Mouse (Mus musculus) CH12.LX (cell line): ENCODE measurements around the gene Sdhaf2. TPM values are rescaled to one million over a fixed set of nuclear protein-coding genes. Genes with fewer than 3 reads are reported as not detected.

Experiments
- DNase-seq: peaks from one replicate; pipeline ENCODE4 v3.0.0-alpha.2; 2013; ENCODE audit errors: extremely low read depth
- H3K27ac ChIP-seq: 2 replicates; pipeline ENCODE4 v1.5.1; 2012; ENCODE audit warnings: low read depth, mild to moderate bottlenecking, control low read depth, moderate library complexity; ENCODE audit not compliant: insufficient read depth
- H3K27me3 ChIP-seq: replicated peaks from 2 replicates; pipeline ENCODE3; 2012; ENCODE audit warnings: inconsistent platforms
- H3K36me3 ChIP-seq, 2 experiments: replicated peaks in 1 of 2; 2 replicates each; pipeline versions ENCODE3 to v1.6.1; 2012; ENCODE audit warnings: inconsistent platforms in 1 of 2, low read length in 1 of 2, mild to moderate bottlenecking in 1 of 2, mixed read lengths in 1 of 2, moderate library complexity in 1 of 2; ENCODE audit not compliant: control insufficient read depth in 1 of 2, insufficient read depth in 1 of 2
- H3K4me1 ChIP-seq, 2 experiments: 2 replicates each; pipeline ENCODE4 v1.6.1; 2012; ENCODE audit warnings: inconsistent platforms in 1 of 2, moderate library complexity in 1 of 2; ENCODE audit not compliant: insufficient read depth in 2 of 2, control insufficient read depth in 1 of 2
- H3K4me2 ChIP-seq: 2 replicates; pipeline ENCODE4 v1.6.1; 2012; ENCODE audit warnings: low read depth, mild to moderate bottlenecking, control low read depth; ENCODE audit not compliant: poor library complexity, insufficient read depth, severe bottlenecking
- H3K4me3 ChIP-seq, 3 experiments: fragments of 150-350 bp in 1 of 3; sonication (generic) in 1 of 3; replicated peaks in 1 of 3; 2 replicates each; pipeline versions ENCODE3 to v1.5.1; 2011 to 2012; ENCODE audit warnings: low read depth in 2 of 3, low read length in 2 of 3, mild to moderate bottlenecking in 2 of 3, moderate library complexity in 2 of 3, control low read depth in 1 of 3, improper control_type of control experiment in 1 of 3, inconsistent platforms in 1 of 3, mixed read lengths in 1 of 3; ENCODE audit not compliant: poor library complexity in 1 of 3
- H3K79me2 ChIP-seq: replicated peaks from 2 replicates; pipeline ENCODE4 v1.6.1; 2012; ENCODE audit warnings: mild to moderate bottlenecking, moderate library complexity; ENCODE audit not compliant: control insufficient read depth, poor library complexity, insufficient read depth, severe bottlenecking; ENCODE audit errors: extremely low read depth
- H3K9ac ChIP-seq: 2 replicates; pipeline ENCODE4 v1.6.1; 2012; ENCODE audit warnings: low read depth, mild to moderate bottlenecking, control low read depth, moderate library complexity; ENCODE audit not compliant: insufficient read depth
- H3K9me3 ChIP-seq: replicated peaks from 2 replicates; pipeline ENCODE3; 2012; ENCODE audit warnings: low read length, inconsistent platforms, mixed read lengths
- BHLHE40 ChIP-seq: IDR thresholded peaks from 2 replicates; pipeline ENCODE4 v1.6.1; 2011; ENCODE audit warnings: mild to moderate bottlenecking, low read depth, low read length, improper control_type of control experiment
- CHD2 ChIP-seq: IDR thresholded peaks from 2 replicates; pipeline ENCODE4 v1.6.1; 2011; ENCODE audit warnings: low read length, improper control_type of control experiment
- CTCF ChIP-seq, 2 experiments: IDR thresholded peaks in 1 of 2; conservative IDR thresholded peaks in 1 of 2; 2 replicates each; pipeline ENCODE4 v1.5.1; 2011 to 2012; ENCODE audit warnings: low read depth in 2 of 2, low read length in 2 of 2, improper control_type of control experiment in 1 of 2, inconsistent platforms in 1 of 2, mild to moderate bottlenecking in 1 of 2, moderate library complexity in 1 of 2
- ELF1 ChIP-seq: IDR thresholded peaks from 2 replicates; pipeline ENCODE4 v1.6.1; 2014; ENCODE audit warnings: low read depth, mild to moderate bottlenecking, inconsistent platforms, low read length, improper control_type of control experiment
- ETS1 ChIP-seq: conservative IDR thresholded peaks from 2 replicates; pipeline ENCODE4 v1.6.1; 2012; ENCODE audit warnings: low read depth, mild to moderate bottlenecking, inconsistent platforms, low read length, improper control_type of control experiment, moderate library complexity
- GABPA ChIP-seq: IDR thresholded peaks from 2 replicates; pipeline ENCODE4 v1.6.1; 2012; ENCODE audit warnings: low read depth, low read length, improper control_type of control experiment, inconsistent platforms; ENCODE audit not compliant: insufficient replicate concordance
- JUND ChIP-seq: conservative IDR thresholded peaks from 2 replicates; pipeline ENCODE4 v1.6.1; 2011; ENCODE audit warnings: low read depth, low read length, improper control_type of control experiment
- MAX ChIP-seq: IDR thresholded peaks from 2 replicates; pipeline ENCODE4 v1.6.1; 2011; ENCODE audit warnings: low read length, improper control_type of control experiment
- MAZ ChIP-seq: IDR thresholded peaks from 2 replicates; pipeline ENCODE4 v1.6.1; 2012; ENCODE audit warnings: low read depth, mild to moderate bottlenecking, inconsistent platforms, low read length, improper control_type of control experiment, moderate library complexity
- NRF1 ChIP-seq: IDR thresholded peaks from 2 replicates; pipeline ENCODE4 v1.6.1; 2014; ENCODE audit warnings: low read depth, mild to moderate bottlenecking, inconsistent platforms, low read length, improper control_type of control experiment, moderate library complexity
- POLR2A ChIP-seq: IDR thresholded peaks from 2 replicates; pipeline ENCODE4 v1.6.1; 2011; ENCODE audit warnings: low read depth, mild to moderate bottlenecking, improper control_type of control experiment, low read length
- POLR2AphosphoS2 ChIP-seq: IDR thresholded peaks from 2 replicates; pipeline ENCODE4 v1.6.1; 2011; ENCODE audit warnings: low read depth, low read length, improper control_type of control experiment
- RCOR1 ChIP-seq: conservative IDR thresholded peaks from 2 replicates; pipeline ENCODE4 v1.6.1; 2012; ENCODE audit warnings: low read depth, mild to moderate bottlenecking, inconsistent platforms, low read length, improper control_type of control experiment
- SMC3 ChIP-seq: IDR thresholded peaks from 2 replicates; pipeline ENCODE4 v1.6.1; 2011; ENCODE audit warnings: low read depth, low read length, improper control_type of control experiment
- TBP ChIP-seq: conservative IDR thresholded peaks from 2 replicates; pipeline ENCODE4 v1.6.1; 2011; ENCODE audit warnings: low read depth, low read length, improper control_type of control experiment
- TCF12 ChIP-seq: IDR thresholded peaks from 2 replicates; pipeline ENCODE4 v1.6.1; 2014; ENCODE audit warnings: low read depth, mild to moderate bottlenecking, inconsistent platforms, low read length, improper control_type of control experiment
- USF2 ChIP-seq: conservative IDR thresholded peaks from 2 replicates; pipeline ENCODE4 v1.6.1; 2011; ENCODE audit warnings: low read depth, low read length, improper control_type of control experiment
- ZC3H11A ChIP-seq: IDR thresholded peaks from 2 replicates; pipeline ENCODE4 v1.6.1; 2012; ENCODE audit warnings: low read depth, mild to moderate bottlenecking, inconsistent platforms, low read length, improper control_type of control experiment
- ZKSCAN1 ChIP-seq: IDR thresholded peaks from 2 replicates; pipeline ENCODE4 v1.6.1; 2012; ENCODE audit warnings: low read depth, inconsistent platforms, low read length, improper control_type of control experiment, borderline replicate concordance
- ZNF384 ChIP-seq: IDR thresholded peaks from 2 replicates; pipeline ENCODE4 v1.6.1; 2012; ENCODE audit warnings: low read depth, low read length, improper control_type of control experiment, inconsistent platforms
- dilution Hi-C: fragments of 300-500 bp; cut with MboI; formaldehyde crosslinking; loops from 2 replicates; pipeline ENCODE4 v1.14.3; 2020; ENCODE audit warnings: low sequenced_read_pairs; ENCODE audit not compliant: extremely low pct_unique_long_range_greater_than_20kb, extremely low pct_ligation_motif_present
- in situ Hi-C: fragments of 300-500 bp; cut with MboI; formaldehyde crosslinking; loops from 3 replicates; pipeline ENCODE4 v1.14.3; 2019; ENCODE audit warnings: low sequenced_read_pairs, low pct_ligation_motif_present, low pct_unique_long_range_greater_than_20kb, mixed read lengths
- polyA plus RNA-seq: library from polyadenylated mRNA; unstranded; fragments of >175 nt; gene quantifications from 2 replicates; pipeline ENCODE4 v1.2.1, GENCODE M21; 2012; ENCODE audit warnings: low read depth; ENCODE audit not compliant: insufficient read length
- total RNA-seq, 2 experiments: library from RNA; depleted of rRNA; stranded (reverse); fragments of 300-350 nt in 1 of 2; fragments of >200 nt in 1 of 2; gene quantifications; 2 replicates each; pipeline ENCODE4 v1.2.3; 2012 to 2014

The Sdhaf2 gene
- total and polyA plus RNA-seq, 3 experiments: 31.7 to 96.0 (median 57.3) TPM

DNA sequence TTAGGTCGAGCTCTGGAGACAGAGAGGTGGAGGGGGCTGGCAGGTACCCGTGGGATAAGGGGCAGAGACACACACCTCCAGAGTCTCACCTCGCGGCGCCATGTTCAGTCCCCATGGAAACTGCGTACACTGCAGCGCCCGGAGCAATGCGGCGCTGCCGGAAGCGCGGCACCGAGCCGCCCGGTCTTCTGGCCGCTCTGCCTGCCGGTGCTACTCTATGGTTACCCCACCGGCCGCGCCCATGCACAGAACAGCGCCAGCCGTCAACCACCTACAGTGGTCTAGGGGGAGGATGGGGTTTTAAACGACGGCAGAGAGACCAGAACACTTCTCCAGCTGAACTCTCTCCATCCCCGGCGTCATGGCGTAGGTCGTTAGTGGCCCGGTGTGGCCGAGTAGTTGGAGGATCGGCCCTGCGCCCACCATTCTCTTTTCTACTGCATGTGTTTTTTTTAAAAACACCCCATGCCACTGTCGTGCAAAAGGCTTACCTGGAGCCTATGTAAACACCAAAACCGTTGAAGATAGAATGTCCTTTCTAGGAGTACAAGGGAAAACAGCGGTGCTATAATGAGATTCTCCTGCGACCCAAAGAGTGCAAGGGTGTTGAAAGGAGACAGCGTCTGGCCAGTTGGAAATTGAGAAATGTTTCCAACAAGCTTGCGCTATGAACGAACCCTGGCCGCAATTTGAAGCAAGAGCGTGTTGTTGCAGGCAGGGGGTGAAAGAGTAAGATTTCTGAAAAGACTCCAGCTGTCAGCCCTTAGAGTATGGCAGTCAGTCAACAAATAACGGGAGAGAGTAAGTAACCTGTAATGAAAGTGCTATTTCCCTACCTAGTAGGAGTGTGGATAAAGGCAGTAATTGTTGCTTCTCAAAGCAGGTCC is 29.9 kb upstream of the Sdhaf2 start, which contains the start of gene Tmem216 (continued):
- TF ChIP-seq GABPA: no peak
- TF ChIP-seq ZKSCAN1: no peak
- peak; percentile 42; the same call in 1 of the 2 replicates for TF ChIP-seq ZNF384
- no peak for TF ChIP-seq USF2
- TF ChIP-seq TCF12: peak; percentile 92
- TF ChIP-seq BHLHE40: no peak
- TF ChIP-seq MAX: peak; percentile 55; the same call in 1 of the 2 replicates
- TF ChIP-seq ELF1: peak; percentile 90
- TF ChIP-seq CHD2: no peak
- peak; percentile 60 for TF ChIP-seq POLR2A

DNA sequence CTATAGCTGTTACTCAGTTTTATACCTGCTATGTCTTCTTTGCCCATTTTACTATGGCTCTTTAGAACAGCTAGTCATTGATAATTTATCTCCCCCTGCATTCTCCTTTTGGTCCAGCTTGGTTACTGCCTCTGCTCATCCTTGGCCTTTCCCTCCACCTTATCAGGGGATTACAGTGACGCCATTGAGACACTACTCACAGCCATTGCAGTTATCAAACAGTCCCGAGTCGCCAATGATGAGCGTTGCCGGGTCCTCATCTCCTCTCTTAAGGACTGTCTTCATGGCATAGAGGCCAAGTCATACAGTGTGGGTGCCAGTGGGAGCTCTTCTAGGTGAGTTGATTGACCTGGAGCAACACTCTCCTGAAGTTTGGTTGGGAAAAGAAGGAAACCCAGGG is 13.5 kb upstream of the Sdhaf2 start:
- Histone ChIP-seq H3K36me3 (peaks cover 68 to 91% of the 10 kb centered on the region in 2 experiments), H3K79me2 (peaks cover 2% of the 10 kb centered on the region; the same call in 1 of the 2 replicates), H3K9ac (no peak overlapping the region), H3K27me3 (no peaks in the 10 kb centered on the region), H3K4me1 (no peaks in the 10 kb centered on the region), H3K4me2 (no peak overlapping the region), H3K9me3 (no peaks in the 10 kb centered on the region), H3K4me3 (no peak overlapping the region), H3K27ac (no peak overlapping the region)
- in situ Hi-C loops (no loop called here), dilution Hi-C loops (no loop called here)
- TF ChIP-seq SMC3 (no peak), MAZ (no peak), RCOR1 (no peak), JUND (no peak), MAX (no peak), TBP (no peak), POLR2A (no peak), TCF12 (no peak), NRF1 (no peak), POLR2AphosphoS2 (no peak), GABPA (no peak)
- no peak for DNase-seq

DNA sequence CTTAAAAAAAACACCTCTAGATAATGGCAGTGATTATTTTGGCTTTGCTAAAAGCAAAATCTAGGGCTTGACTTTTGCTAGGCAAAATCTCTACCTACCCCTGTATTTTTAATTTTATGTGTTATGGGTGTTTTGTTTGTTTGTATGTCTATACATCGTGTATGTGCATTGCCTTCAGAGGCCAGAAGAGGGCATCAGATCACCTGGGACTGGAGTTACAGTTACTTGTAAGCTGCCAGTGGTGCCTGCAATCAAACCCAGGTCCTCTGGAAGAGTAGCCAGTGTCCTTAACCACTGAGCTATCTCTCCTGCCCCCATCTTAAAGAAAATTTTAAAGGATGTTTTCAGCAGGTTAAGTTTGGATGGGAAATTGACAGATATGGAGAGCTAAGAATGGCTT is 4.1 kb upstream of the Sdhaf2 start:
- H3K27ac ChIP-seq: no peak overlapping the region

More for the DNA sequence above, 4.1 kb upstream of the Sdhaf2 start:
- Histone ChIP-seq H3K4me1 (peaks cover 3 to 23% of the 10 kb centered on the region in 2 experiments; a peak in 3 of 4 replicates), H3K79me2 (peaks cover 38% of the 10 kb centered on the region), H3K36me3 (peaks cover 40 to 68% of the 10 kb centered on the region in 2 experiments), H3K9me3 (no peaks in the 10 kb centered on the region), H3K4me3 (no peak overlapping the region), H3K9ac (no peak overlapping the region), H3K27me3 (no peaks in the 10 kb centered on the region), H3K4me2 (no peak overlapping the region)
- TF ChIP-seq ZC3H11A (no peak), ETS1 (no peak), POLR2A (no peak), CTCF (conservative IDR thresholded peaks at IDR 0.05 in 1 of 2, IDR thresholded peaks at IDR 0.05 in 1 of 2; ENCODE audit: low read depth in 2 of 2, low read length in 2 of 2) (peak in 1 of 2 experiments; percentile 17; a peak in 2 of 4 replicates), POLR2AphosphoS2 (no peak), ZKSCAN1 (no peak)
- dilution Hi-C loops: no loop called here
- in situ Hi-C loops: no loop called here
- DNase-seq: no peak
